Mouse (Mus musculus) MEL (cell line): ENCODE measurements around the gene Jmy.

Experiments
- CHD2 ChIP-seq: IDR thresholded peaks from 2 replicates; pipeline ENCODE4 v1.6.1; 2011; ENCODE audit warnings: low read length, improper control_type of control experiment
- CTCF ChIP-seq, 3 experiments: IDR thresholded peaks in 2 of 3; conservative IDR thresholded peaks in 1 of 3; 2 replicates each; pipeline ENCODE4 v1.5.1; 2011 to 2012; ENCODE audit warnings: low read length in 3 of 3, low read depth in 2 of 3, mild to moderate bottlenecking in 2 of 3, improper control_type of control experiment in 1 of 3, inconsistent platforms in 1 of 3, mixed read lengths in 1 of 3, moderate library complexity in 1 of 3; ENCODE audit not compliant: control insufficient read depth in 1 of 3, insufficient read depth in 1 of 3, poor library complexity in 1 of 3, severe bottlenecking in 1 of 3
- ETS1 ChIP-seq: IDR thresholded peaks from 2 replicates; pipeline ENCODE4 v1.6.1; 2012; ENCODE audit warnings: low read depth, mild to moderate bottlenecking, inconsistent platforms, low read length, improper control_type of control experiment, moderate library complexity
- MYB ChIP-seq: IDR thresholded peaks from 2 replicates; pipeline ENCODE4 v1.6.1; 2011; ENCODE audit warnings: mild to moderate bottlenecking, low read depth, low read length, improper control_type of control experiment
- POLR2A ChIP-seq, 2 experiments: IDR thresholded peaks; 2 replicates each; pipeline ENCODE4 v1.6.1; 2011 to 2012; ENCODE audit warnings: low read length in 2 of 2, mild to moderate bottlenecking in 2 of 2, control low read depth in 1 of 2, improper control_type of control experiment in 1 of 2, low read depth in 1 of 2, moderate library complexity in 1 of 2; ENCODE audit not compliant: control insufficient read depth in 1 of 2, insufficient read depth in 1 of 2, poor library complexity in 1 of 2
- POLR2AphosphoS2 ChIP-seq: IDR thresholded peaks from 2 replicates; pipeline ENCODE4 v1.6.1; 2011; ENCODE audit warnings: low read length, improper control_type of control experiment
- RAD21 ChIP-seq: IDR thresholded peaks from 2 replicates; pipeline ENCODE4 v1.6.1; 2011; ENCODE audit warnings: mild to moderate bottlenecking, low read depth, low read length, improper control_type of control experiment
- UBTF ChIP-seq: IDR thresholded peaks from 2 replicates; pipeline ENCODE4 v1.6.1; 2012; ENCODE audit warnings: low read depth, mild to moderate bottlenecking, inconsistent platforms, low read length, improper control_type of control experiment, moderate library complexity, borderline replicate concordance; ENCODE audit not compliant: insufficient read depth

GRCm38 (mm10) chr13:93388594-93389241, 110.9 kb downstream of the Jmy start:
- no peak for TF ChIP-seq CTCF (IDR thresholded peaks at IDR 0.05 in 2 of 3, conservative IDR thresholded peaks at IDR 0.05 in 1 of 3; ENCODE audit: control insufficient read depth in 1 of 3, insufficient read depth in 1 of 3, low read depth in 2 of 3, low read length in 3 of 3, poor library complexity in 1 of 3, severe bottlenecking in 1 of 3)
- no peak for TF ChIP-seq UBTF
- TF ChIP-seq ETS1 = peak; percentile 83
- no peak for TF ChIP-seq RAD21
- peak; percentile 76 for TF ChIP-seq MYB
- TF ChIP-seq CHD2 = no peak
- TF ChIP-seq POLR2A (IDR thresholded peaks at IDR 0.05; ENCODE audit: control insufficient read depth in 1 of 2, insufficient read depth in 1 of 2, low read depth in 1 of 2, low read length in 2 of 2, poor library complexity in 1 of 2) = peak in 1 of 2 experiments; percentile 66; a peak in 2 of 4 replicates
- TF ChIP-seq POLR2AphosphoS2 = no peak
